Mouse (Mus musculus): ENCODE results near the gene Fgd4. TPM values are rescaled to one million over a fixed set of nuclear protein-coding genes. Genes with fewer than 3 reads are reported as not detected.
"Not testable (repeated sequence)": the region's sequence is repeated elsewhere in the genome, so short reads cannot be mapped to it uniquely, and the experiment has no call there.

The Fgd4 gene
- polyA plus RNA-seq, 1 experiment from 2014 or later, result 10.1 TPM

DNA sequence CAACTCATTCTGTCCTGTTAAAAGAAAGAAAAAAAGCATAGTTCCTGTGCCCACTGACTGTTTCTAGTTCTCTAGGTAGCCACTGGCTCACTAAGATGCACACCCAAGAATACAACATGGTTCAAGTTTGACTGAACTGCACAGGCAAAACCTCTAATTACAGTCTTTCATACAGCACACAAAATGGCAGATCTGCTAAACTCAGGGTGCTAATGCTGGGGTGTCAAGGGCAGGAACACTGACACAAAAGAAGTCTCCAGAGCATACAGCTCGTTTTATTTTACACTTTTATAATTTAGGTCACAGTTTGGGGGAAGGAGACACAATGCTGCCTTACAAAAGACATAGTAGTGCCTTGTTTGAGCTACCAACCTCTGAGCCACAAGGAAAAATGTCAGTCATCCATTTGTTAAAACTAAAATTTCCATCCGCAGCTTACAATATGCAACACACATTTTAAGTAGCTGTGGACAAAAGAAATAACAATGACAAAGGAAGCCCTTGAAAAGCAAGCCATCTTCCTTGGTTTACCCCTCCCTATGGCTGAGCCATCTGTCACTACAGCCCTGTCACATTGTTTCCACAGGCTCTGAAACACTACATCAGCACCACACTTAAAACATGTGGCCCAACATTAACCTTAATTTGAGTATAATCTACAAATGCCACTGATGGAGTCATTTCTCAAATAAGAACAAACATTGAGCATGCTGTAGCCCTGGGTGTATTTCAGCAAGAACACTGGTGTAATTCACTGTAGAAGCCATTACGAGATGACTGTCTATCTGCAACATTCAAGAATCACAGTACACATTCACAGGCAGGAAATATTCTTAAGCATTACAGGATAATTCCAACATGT, 41.1 kb downstream of the Fgd4 start:
- Histone ChIP-seq H3K9ac (ENCODE audit: low read length) (no peak overlapping the region), H3K9me3 (ENCODE audit: control insufficient read depth, low read length) (no peaks in the 10 kb centered on the region), H3K36me3 (ENCODE audit: control insufficient read depth, insufficient read depth, low read length) (no peaks in the 10 kb centered on the region), H3K4me2 (ENCODE audit: low read depth, severe bottlenecking) (peak overlapping the region; percentile 26; the same call in 1 of the 2 replicates), H3K27ac (replicated peaks; ENCODE audit: low read depth, low read length) (peak overlapping the region; percentile 38; the same call in 1 of the 2 replicates), H3K4me1 (ENCODE audit: control insufficient read depth, insufficient read depth, low read length) (no peaks in the 10 kb centered on the region), H3K27me3 (ENCODE audit: control insufficient read depth, insufficient read depth, low read length) (no peaks in the 10 kb centered on the region), H3K4me3 (ENCODE audit: low read depth, low read length) (peak overlapping the region; percentile 20)
- no peak for DNase-seq (ENCODE audit: low spot score)
- WGBS, result 64% methylated on average over 3 of the region's 3 CpGs
- no peak for ATAC-seq (ENCODE audit: insufficient number of reproducible peaks, low FRiP score, low TSS enrichment, low read depth)

DNA sequence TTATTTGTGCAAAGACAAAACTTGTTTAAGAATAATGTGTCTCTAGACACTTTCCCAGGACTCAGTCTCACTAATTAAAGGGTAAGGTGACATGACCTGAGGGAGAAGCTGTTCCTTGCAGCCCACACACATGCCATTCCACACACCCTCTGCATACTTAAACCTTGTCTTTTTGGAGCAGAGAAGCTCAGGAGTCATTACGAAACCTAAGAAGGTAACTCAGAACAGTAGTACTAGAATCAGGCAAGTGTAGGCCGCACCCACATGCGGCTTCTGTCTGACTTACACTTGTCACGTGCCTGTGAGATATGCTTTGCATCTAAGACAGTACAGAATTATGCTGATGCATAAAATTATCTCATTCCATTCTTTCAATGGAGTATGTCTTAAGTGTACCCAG, 42.6 kb downstream of the Fgd4 start:
- Histone ChIP-seq H3K4me1 (ENCODE audit: control insufficient read depth, insufficient read depth, low read length) (no peaks in the 10 kb centered on the region), H3K27ac (replicated peaks; ENCODE audit: low read depth, low read length) (no peak overlapping the region), H3K4me2 (ENCODE audit: low read depth, severe bottlenecking) (no peak overlapping the region), H3K9me3 (ENCODE audit: control insufficient read depth, low read length) (no peaks in the 10 kb centered on the region), H3K27me3 (ENCODE audit: control insufficient read depth, insufficient read depth, low read length) (no peaks in the 10 kb centered on the region), H3K36me3 (ENCODE audit: control insufficient read depth, insufficient read depth, low read length) (no peaks in the 10 kb centered on the region), H3K9ac (ENCODE audit: low read length) (no peak overlapping the region), H3K4me3 (ENCODE audit: low read depth, low read length) (no peak overlapping the region)
- ATAC-seq (ENCODE audit: insufficient number of reproducible peaks, low FRiP score, low TSS enrichment, low read depth) (no peak), DNase-seq (ENCODE audit: low spot score) (no peak)
- WGBS, result 89% methylated on average over 4 of the region's 4 CpGs

DNA sequence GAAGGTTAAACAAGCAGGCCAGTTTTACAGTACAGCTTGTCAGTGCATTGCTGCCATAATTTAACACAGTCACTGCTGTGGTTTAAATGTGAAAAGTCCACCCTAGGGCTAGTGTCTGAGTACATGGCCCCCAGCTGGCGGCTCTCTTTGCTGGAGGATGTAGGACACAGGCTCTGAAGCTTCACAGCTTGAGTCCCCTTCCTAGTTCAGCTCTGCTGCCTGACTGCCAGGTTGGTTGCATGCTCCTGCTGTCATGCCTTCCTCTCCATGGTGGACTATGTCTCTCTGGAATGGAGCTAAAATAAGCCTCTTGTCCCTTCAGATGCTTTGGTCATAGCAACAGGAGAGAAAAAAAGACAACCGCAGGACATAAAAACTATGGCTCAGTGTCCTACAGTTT, 46.3 kb downstream of the Fgd4 start:
- H3K9ac ChIP-seq (ENCODE audit: low read length), result no peak overlapping the region
- H3K27me3 ChIP-seq (ENCODE audit: control insufficient read depth, insufficient read depth, low read length), result no peaks in the 10 kb centered on the region
- no peaks in the 10 kb centered on the region for H3K4me1 ChIP-seq (ENCODE audit: control insufficient read depth, insufficient read depth, low read length)
- H3K4me3 ChIP-seq (ENCODE audit: low read depth, low read length), result no peak overlapping the region
- ATAC-seq (ENCODE audit: insufficient number of reproducible peaks, low FRiP score, low TSS enrichment, low read depth), result no peak
- H3K27ac ChIP-seq (replicated peaks; ENCODE audit: low read depth, low read length), result no peak overlapping the region
- no peaks in the 10 kb centered on the region for H3K9me3 ChIP-seq (ENCODE audit: control insufficient read depth, low read length)
- DNase-seq (ENCODE audit: low spot score), result no peak
- 64% methylated on average over 2 of the region's 2 CpGs for WGBS
- H3K4me2 ChIP-seq (ENCODE audit: low read depth, severe bottlenecking), result no peak overlapping the region
- H3K36me3 ChIP-seq (ENCODE audit: control insufficient read depth, insufficient read depth, low read length), result no peaks in the 10 kb centered on the region

DNA sequence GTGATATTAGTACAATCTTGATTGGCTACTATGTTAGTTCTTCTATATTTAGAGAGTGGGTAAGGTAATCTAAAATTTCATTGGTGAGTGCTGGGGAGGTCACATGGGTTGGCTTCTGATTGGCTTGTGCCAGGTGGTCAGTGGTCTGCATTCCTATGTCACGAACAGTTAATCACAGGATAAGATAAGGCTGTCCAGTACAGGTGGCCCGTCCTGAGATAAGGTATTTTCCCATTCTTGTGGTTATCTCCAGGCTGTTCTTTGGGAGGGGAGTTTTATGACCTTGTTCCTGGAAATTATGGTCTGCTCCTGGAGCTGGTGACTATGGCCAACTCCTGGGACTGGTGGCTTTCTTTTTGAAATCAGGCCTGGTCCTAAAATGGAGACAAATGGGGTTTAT, 48.2 kb downstream of the Fgd4 start:
- no peak overlapping the region for H3K4me2 ChIP-seq (ENCODE audit: low read depth, severe bottlenecking)
- ATAC-seq (ENCODE audit: insufficient number of reproducible peaks, low FRiP score, low TSS enrichment, low read depth) (no peak), DNase-seq (ENCODE audit: low spot score) (no peak)
- H3K27ac ChIP-seq (replicated peaks; ENCODE audit: low read depth, low read length), result no peak overlapping the region
- WGBS, result 82% methylated on average over 2 of the region's 2 CpGs
- no peak overlapping the region for H3K4me3 ChIP-seq (ENCODE audit: low read depth, low read length)
- no peaks in the 10 kb centered on the region for H3K9me3 ChIP-seq (ENCODE audit: control insufficient read depth, low read length)
- H3K36me3 ChIP-seq (ENCODE audit: control insufficient read depth, insufficient read depth, low read length), result no peaks in the 10 kb centered on the region
- H3K9ac ChIP-seq (ENCODE audit: low read length), result no peak overlapping the region
- H3K27me3 ChIP-seq (ENCODE audit: control insufficient read depth, insufficient read depth, low read length), result no peaks in the 10 kb centered on the region
- H3K4me1 ChIP-seq (ENCODE audit: control insufficient read depth, insufficient read depth, low read length), result no peaks in the 10 kb centered on the region

DNA sequence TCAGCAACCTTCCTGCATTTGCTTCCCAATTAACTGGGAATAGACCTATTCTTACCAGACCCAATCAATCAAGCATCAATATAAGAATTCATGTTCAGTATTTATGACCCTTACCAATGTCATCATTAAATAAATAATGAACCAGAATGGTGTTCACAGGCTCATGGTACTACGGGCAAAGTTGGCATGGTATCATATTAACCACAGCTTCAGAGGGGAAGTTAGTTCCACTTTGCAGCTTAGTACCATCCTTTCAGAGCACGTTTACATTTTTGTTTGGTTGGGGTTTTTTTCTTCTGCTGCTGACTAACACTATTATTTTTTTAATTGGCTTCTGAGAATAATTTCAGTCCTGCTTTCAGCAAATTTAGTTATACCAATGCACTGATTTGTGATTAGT, 51.2 kb downstream of the Fgd4 start:
- WGBS, result 63% methylated on average over 2 of the region's 2 CpGs

DNA sequence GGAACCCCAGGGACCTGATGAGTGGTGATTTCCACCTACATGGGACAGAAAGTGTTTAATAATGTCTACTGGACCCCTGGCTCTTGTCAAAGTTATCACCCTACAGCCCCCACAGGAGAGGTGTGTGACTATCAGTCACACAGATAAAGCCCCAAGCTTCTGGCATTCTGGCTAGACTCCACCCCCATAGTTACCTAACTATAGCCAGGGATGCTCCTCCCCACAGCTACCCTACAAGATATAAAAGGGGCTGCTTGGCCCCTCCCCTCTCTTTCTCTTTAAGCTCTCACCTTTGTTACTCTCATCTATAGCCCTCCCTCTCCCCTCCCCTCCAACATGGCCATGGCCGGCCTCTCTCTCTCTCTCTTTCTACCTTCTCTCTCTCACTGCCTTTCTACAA, 53.7 kb downstream of the Fgd4 start:
- WGBS, result 60% methylated on average over 1 of the region's 1 CpGs
- ATAC-seq (ENCODE audit: insufficient number of reproducible peaks, low FRiP score, low TSS enrichment, low read depth), result no peak
- no peaks in the 10 kb centered on the region for H3K36me3 ChIP-seq (ENCODE audit: control insufficient read depth, insufficient read depth, low read length)

More for the DNA sequence above, 51.2 kb downstream of the Fgd4 start:
- Histone ChIP-seq H3K9me3 (ENCODE audit: control insufficient read depth, low read length) (no peaks in the 10 kb centered on the region), H3K27me3 (ENCODE audit: control insufficient read depth, insufficient read depth, low read length) (no peaks in the 10 kb centered on the region), H3K9ac (ENCODE audit: low read length) (no peak overlapping the region), H3K36me3 (ENCODE audit: control insufficient read depth, insufficient read depth, low read length) (no peaks in the 10 kb centered on the region), H3K4me1 (ENCODE audit: control insufficient read depth, insufficient read depth, low read length) (no peaks in the 10 kb centered on the region), H3K27ac (replicated peaks; ENCODE audit: low read depth, low read length) (no peak overlapping the region), H3K4me3 (ENCODE audit: low read depth, low read length) (no peak overlapping the region), H3K4me2 (ENCODE audit: low read depth, severe bottlenecking) (no peak overlapping the region)
- DNase-seq (ENCODE audit: low spot score) (no peak), ATAC-seq (ENCODE audit: insufficient number of reproducible peaks, low FRiP score, low TSS enrichment, low read depth) (no peak)

DNA sequence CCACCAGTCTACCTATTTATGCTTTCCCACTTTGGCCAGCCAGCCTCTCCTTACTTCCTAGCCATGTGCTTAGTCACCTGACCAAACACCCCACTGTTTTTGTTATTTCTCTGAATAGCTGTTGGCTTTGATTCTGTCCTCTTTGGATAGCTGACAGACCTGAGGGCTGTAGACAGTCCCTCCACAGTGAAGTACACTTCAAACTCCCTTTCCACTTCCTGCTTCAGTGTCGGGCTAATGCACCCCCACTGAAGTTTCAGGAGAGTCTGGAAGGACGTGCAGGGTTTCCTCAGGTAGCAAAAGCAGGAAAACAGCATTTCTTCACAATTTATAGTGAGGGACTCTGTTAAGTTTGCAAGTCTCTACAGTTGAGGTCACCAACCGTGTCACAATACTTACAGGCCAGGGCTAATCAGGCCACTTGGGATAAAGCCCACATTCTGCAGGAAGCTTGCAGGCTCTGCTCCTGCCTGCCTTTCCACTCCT, 57.4 kb downstream of the Fgd4 start:
- Histone ChIP-seq H3K9me3 (ENCODE audit: control insufficient read depth, low read length) (no peaks in the 10 kb centered on the region), H3K9ac (ENCODE audit: low read length) (no peak overlapping the region), H3K4me2 (ENCODE audit: low read depth, severe bottlenecking) (no peak overlapping the region), H3K27ac (replicated peaks; ENCODE audit: low read depth, low read length) (no peak overlapping the region), H3K4me3 (ENCODE audit: low read depth, low read length) (no peak overlapping the region), H3K36me3 (ENCODE audit: control insufficient read depth, insufficient read depth, low read length) (no peaks in the 10 kb centered on the region), H3K4me1 (ENCODE audit: control insufficient read depth, insufficient read depth, low read length) (no peaks in the 10 kb centered on the region), H3K27me3 (ENCODE audit: control insufficient read depth, insufficient read depth, low read length) (no peaks in the 10 kb centered on the region)
- WGBS, result 71% methylated on average over 3 of the region's 3 CpGs
- no peak for ATAC-seq (ENCODE audit: insufficient number of reproducible peaks, low FRiP score, low TSS enrichment, low read depth)
- DNase-seq (ENCODE audit: low spot score), result no peak

More for the DNA sequence above, 53.7 kb downstream of the Fgd4 start:
- no peak for DNase-seq (ENCODE audit: low spot score)
- no peak overlapping the region for H3K9ac ChIP-seq (ENCODE audit: low read length)
- no peaks in the 10 kb centered on the region for H3K9me3 ChIP-seq (ENCODE audit: control insufficient read depth, low read length)
- no peak overlapping the region for H3K27ac ChIP-seq (replicated peaks; ENCODE audit: low read depth, low read length)
- no peak overlapping the region for H3K4me3 ChIP-seq (ENCODE audit: low read depth, low read length)
- no peaks in the 10 kb centered on the region for H3K27me3 ChIP-seq (ENCODE audit: control insufficient read depth, insufficient read depth, low read length)
- no peaks in the 10 kb centered on the region for H3K4me1 ChIP-seq (ENCODE audit: control insufficient read depth, insufficient read depth, low read length)
- H3K4me2 ChIP-seq (ENCODE audit: low read depth, severe bottlenecking), result no peak overlapping the region

DNA sequence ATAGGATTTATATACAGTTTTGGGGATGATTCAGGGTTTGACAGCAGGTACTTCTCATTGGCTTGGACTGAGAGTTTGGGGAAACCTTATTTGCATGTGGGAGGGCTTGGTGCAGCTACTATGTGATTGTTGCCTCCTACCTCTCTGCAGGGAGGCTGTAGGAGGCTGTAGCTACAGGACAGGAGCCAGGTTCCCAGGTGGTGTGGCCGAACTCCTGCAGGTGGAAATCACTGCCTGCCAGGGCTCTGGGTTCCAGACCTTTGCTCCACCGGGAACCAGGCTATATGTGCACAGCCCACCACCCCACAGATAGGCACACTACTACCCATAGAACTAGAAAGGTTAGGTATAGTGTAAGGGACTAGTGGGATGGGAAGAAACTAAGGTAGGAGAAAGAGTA, 61.0 kb downstream of the Fgd4 start:
- H3K9me3 ChIP-seq (ENCODE audit: control insufficient read depth, low read length); H3K9ac ChIP-seq (ENCODE audit: low read length); H3K36me3 ChIP-seq (ENCODE audit: control insufficient read depth, insufficient read depth, low read length); ATAC-seq (ENCODE audit: insufficient number of reproducible peaks, low FRiP score, low TSS enrichment, low read depth); H3K4me2 ChIP-seq (ENCODE audit: low read depth, severe bottlenecking); H3K27me3 ChIP-seq (ENCODE audit: control insufficient read depth, insufficient read depth, low read length); H3K4me3 ChIP-seq (ENCODE audit: low read depth, low read length); H3K4me1 ChIP-seq (ENCODE audit: control insufficient read depth, insufficient read depth, low read length); DNase-seq (ENCODE audit: low spot score); H3K27ac ChIP-seq (replicated peaks; ENCODE audit: low read depth, low read length): not testable (repeated sequence)
- WGBS, result 72% methylated on average over 2 of the region's 2 CpGs
